Mouse (Mus musculus) limb, embryonic 11.5 days (tissue): Measurements from ENCODE around the gene Lrriq1. TPM values are rescaled to one million over a fixed set of nuclear protein-coding genes. Genes with fewer than 3 reads are reported as not detected.
A peak's percentile ranks its signal among the peaks of the same experiment; 100 is the strongest.

Experiments
- ATAC-seq: fragments of 200-750 bp; cut with Nextera tagmentation; 2 replicates; pipeline ENCODE4 v1.8.0; 2017; ENCODE audit warnings: low read depth; ENCODE audit not compliant: insufficient number of reproducible peaks, low FRiP score, low TSS enrichment
- DNase-seq: peaks from one replicate; pipeline ENCODE4 v3.0.0-alpha.2; 2015; ENCODE audit warnings: low spot score
- H3K27ac ChIP-seq: fragments of 300-500 bp; sonication (generic); replicated peaks from 2 replicates; pipeline ENCODE4 v1.5.1; 2014; ENCODE audit warnings: low read depth, mild to moderate bottlenecking, low read length
- H3K27me3 ChIP-seq: fragments of 300-500 bp; sonication (generic); 2 replicates; pipeline ENCODE4 v1.6.1; 2014; ENCODE audit warnings: mild to moderate bottlenecking, low read length, mixed read lengths; ENCODE audit not compliant: control insufficient read depth, insufficient read depth
- H3K36me3 ChIP-seq: fragments of 300-500 bp; sonication (generic); 2 replicates; pipeline ENCODE4 v1.6.1; 2014; ENCODE audit warnings: mild to moderate bottlenecking, low read length, moderate library complexity, mixed read lengths; ENCODE audit not compliant: control insufficient read depth, insufficient read depth
- H3K4me1 ChIP-seq: fragments of 300-500 bp; sonication (generic); 2 replicates; pipeline ENCODE4 v1.6.1; 2014; ENCODE audit warnings: low read length, mixed read lengths; ENCODE audit not compliant: control insufficient read depth, insufficient read depth
- H3K4me2 ChIP-seq: fragments of 300-500 bp; sonication (generic); 2 replicates; pipeline ENCODE4 v1.6.1; 2014; ENCODE audit warnings: low read depth, mild to moderate bottlenecking, moderate library complexity; ENCODE audit not compliant: severe bottlenecking
- H3K4me3 ChIP-seq: fragments of 300-500 bp; sonication (generic); 2 replicates; pipeline ENCODE4 v1.5.1; 2014; ENCODE audit warnings: low read depth, low read length
- H3K9ac ChIP-seq: fragments of 300-500 bp; sonication (generic); 2 replicates; pipeline ENCODE4 v1.6.1; 2014; ENCODE audit warnings: mild to moderate bottlenecking, low read length
- H3K9me3 ChIP-seq: fragments of 300-500 bp; sonication (generic); 2 replicates; pipeline ENCODE4 v1.6.1; 2016; ENCODE audit warnings: low read length; ENCODE audit not compliant: control insufficient read depth
- WGBS: fragments of 180-500 bp; shearing (Covaris S2); extraction: QIAGEN DNeasy Blood & Tissue Kit; methylation state at CpG from one replicate; pipeline ENCODE4 v1.1.7; 2014; 5-methylcytosine and 5-hydroxymethylcytosine counted together
- polyA plus RNA-seq: library from polyadenylated mRNA; unstranded; fragments of >200 nt; fragmentation: Nextera tagmentation; extraction: Ambion mirVana; gene quantifications from 2 replicates; pipeline ENCODE4 v1.2.1, GENCODE M21; 2014

Gene Lrriq1
- polyA plus RNA-seq, 1 experiment from 2014 or later, result 0.15 TPM

- H3K9me3 ChIP-seq, result no peaks in the 10 kb centered on the region
- H3K4me1 ChIP-seq, result 0 out of 2 replicates have a peak, but pooled peaks cover 6% of the 10 kb centered on the region
- peak overlapping the region; percentile 19 for H3K4me3 ChIP-seq
- H3K27me3 ChIP-seq, result peaks cover 20% of the 10 kb centered on the region
- no peak overlapping the region for H3K9ac ChIP-seq
- WGBS, result under 1% methylated on average over 17 of the region's 17 CpGs
- H3K4me2 ChIP-seq, result peak overlapping the region; percentile 60
- no peaks in the 10 kb centered on the region for H3K36me3 ChIP-seq
- no peak overlapping the region for H3K27ac ChIP-seq
- no peak for DNase-seq
- no peak for ATAC-seq
Measured at GRCm38 (mm10) chr10:103026636-103027225, 209.4 kb downstream of the Lrriq1 start.

GRCm38 (mm10) chr10:103002556-103002955 lies 233.6 kb downstream of the Lrriq1 start:
- Histone ChIP-seq H3K4me1 (no peaks in the 10 kb centered on the region), H3K36me3 (no peaks in the 10 kb centered on the region), H3K27me3 (no peaks in the 10 kb centered on the region), H3K4me2 (no peak overlapping the region), H3K9me3 (no peaks in the 10 kb centered on the region), H3K9ac (no peak overlapping the region), H3K4me3 (no peak overlapping the region), H3K27ac (no peak overlapping the region)
- DNase-seq (no peak), ATAC-seq (no peak)
- WGBS, result 82% methylated on average over 2 of the region's 2 CpGs

GRCm38 (mm10) chr10:103000902-103001301 lies 235.2 kb downstream of the Lrriq1 start:
- H3K27ac ChIP-seq, result no peak overlapping the region
- no peaks in the 10 kb centered on the region for H3K27me3 ChIP-seq
- 0 out of 2 replicates have a peak overlapping the region, but pooled peaks have one; percentile 1 for H3K4me2 ChIP-seq
- DNase-seq (peak; percentile 36), ATAC-seq (no peak)
- H3K4me3 ChIP-seq, result no peak overlapping the region
- H3K9me3 ChIP-seq, result no peaks in the 10 kb centered on the region
- no peaks in the 10 kb centered on the region for H3K4me1 ChIP-seq
- 13% methylated on average over 8 of the region's 8 CpGs for WGBS
- H3K36me3 ChIP-seq, result no peaks in the 10 kb centered on the region
- no peak overlapping the region for H3K9ac ChIP-seq

- no peak for DNase-seq
- Histone ChIP-seq H3K27me3 (no peaks in the 10 kb centered on the region), H3K4me2 (no peak overlapping the region), H3K4me3 (no peak overlapping the region), H3K9me3 (no peaks in the 10 kb centered on the region), H3K9ac (no peak overlapping the region), H3K27ac (no peak overlapping the region), H3K36me3 (no peaks in the 10 kb centered on the region), H3K4me1 (no peaks in the 10 kb centered on the region)
- ATAC-seq, result no peak
Measured at GRCm38 (mm10) chr10:102999584-102999983, 236.5 kb downstream of the Lrriq1 start.

Other genes starting within 250 kb of the Lrriq1 start
- gene Alx1, start 206.1 kb downstream of the Lrriq1 start, polyA plus RNA-seq, result 3.9 and 4.3 TPM in 2 replicates
- gene Slc6a15, start 131.5 kb upstream of the Lrriq1 start, polyA plus RNA-seq, result 1.6 and 1.9 TPM in 2 replicates